In the genomic region with DNA sequence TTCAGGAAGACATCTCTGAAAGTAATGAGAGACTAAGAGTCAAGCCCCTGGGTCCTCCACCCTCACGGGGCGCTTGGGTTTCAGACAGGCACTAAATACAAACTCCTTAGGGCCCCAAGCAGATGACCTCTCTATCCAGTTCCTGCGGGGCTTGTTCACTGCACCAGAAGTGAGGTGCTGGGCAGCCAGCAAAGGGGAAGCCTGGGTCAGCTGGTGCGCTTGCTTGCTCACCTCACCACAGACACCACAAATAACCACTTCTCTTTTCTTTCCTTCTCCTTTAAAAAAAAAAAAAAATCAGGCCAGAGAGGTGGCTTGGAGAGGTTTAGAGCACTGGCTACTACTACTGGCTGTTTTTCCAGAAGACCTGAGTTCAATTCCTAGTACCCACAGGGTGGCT, we compare ENCODE assay signal across 17 mouse cellular contexts. TPM values are rescaled to one million over a fixed set of nuclear protein-coding genes. Genes with fewer than 3 reads are reported as not detected.
A peak's percentile ranks its signal among the peaks of the same experiment; 100 is the strongest.
DNase-seq lines count a peak whose midpoint lies in the region; ATAC-seq lines count a peak whose summit lies in the region.
"Had no signal": no experiment of that assay in that cellular context is flagged by ENCODE, and none has a peak within 500 bp of the region (broad histone marks: within the 10 kb centered on the region; RNA-seq: fewer than 3 reads in every experiment).

No protein-coding gene starts in this region.

- peak; percentile 44 to 55 for DNase-seq in spleen, adult 18-20 months
- no peak for DNase-seq in spleen, postnatal 14 days (ENCODE audit: low spot score in 2 of 2)
- DNase-seq in heart, adult 11 months = no peak
- DNase-seq in thymus, adult 18-20 months = no peak
- DNase-seq in kidney, postnatal 10 days = no peak
- DNase-seq: adrenal gland, postnatal 10 days; cerebellum, adult 2 months; embryo, embryonic 11 days; heart, postnatal 14 days; layer of hippocampus, postnatal 36 days had no signal

- H3K9me3 ChIP-seq in megakaryocyte, embryonic 14.5 days = 0 out of 2 replicates have a peak, but pooled peaks cover 5% of the 10 kb centered on the region
- H3K9me3 ChIP-seq: kidney, embryonic 15.5 days; limb, embryonic 12.5 days had no signal

- ATAC-seq in granulocyte monocyte progenitor cell, adult 5-6 weeks (replicated peaks; ENCODE audit: poor library complexity, severe bottlenecking) = peak; percentile 65
- ATAC-seq: CD4-positive, CD25-positive, alpha-beta regulatory T cell, adult 4 months; inflammation-experienced regulatory T-cells, adult 6 months had no signal

- H3K27me3 ChIP-seq in megakaryocyte, embryonic 14.5 days (replicated peaks) = no peaks in the 10 kb centered on the region
- H3K27me3 ChIP-seq: kidney, embryonic 15.5 days; limb, embryonic 12.5 days had no signal

- peaks cover 65% of the 10 kb centered on the region for H3K36me3 ChIP-seq in megakaryocyte, embryonic 14.5 days (replicated peaks; ENCODE audit: low read length)
- H3K36me3 ChIP-seq: kidney, embryonic 15.5 days; limb, embryonic 12.5 days had no signal

- peaks cover 100% of the 10 kb centered on the region for H3K4me1 ChIP-seq in megakaryocyte, embryonic 14.5 days

- peak overlapping the region; percentile 89 for H3K4me3 ChIP-seq in megakaryocyte, embryonic 14.5 days (replicated peaks)
- H3K4me3 ChIP-seq: erythroblast, embryonic 14.5 days; kidney, embryonic 15.5 days; limb, embryonic 12.5 days had no signal

RNA-seq across cellular contexts. Expression of gene Sema4d, which starts 59.0 kb away (rescaled TPM):
- total RNA-seq in granulocyte monocyte progenitor cell, adult 5-6 weeks (2014; fragmentation: Nextera tagmentation) = 31.5 and 32.8 TPM in 2 replicates
- 8.3 and 9.9 TPM in 2 replicates for total RNA-seq in granulocyte monocyte progenitor cell, adult 5-6 weeks (2017)
- 55.2 and 58.6 TPM in 2 replicates for polyA plus RNA-seq in megakaryocyte, embryonic 14.5 days (2012; ENCODE audit: insufficient read depth, low replicate concordance)

Comparison
In these comparisons a context has a peak if more than half of its experiments do, and no peak if none do; other contexts are left out.
1. DNase-seq: peak in spleen, adult 18-20 months (2 of 2); none in spleen, postnatal 14 days (0 of 2), heart, adult 11 months (single experiment), thymus, adult 18-20 months (0 of 2) and kidney, postnatal 10 days (single experiment).